Mouse (Mus musculus): ENCODE data around the gene Slc25a5. TPM values are rescaled to one million over a fixed set of nuclear protein-coding genes. Genes with fewer than 3 reads are reported as not detected.
A peak's percentile ranks its signal among the peaks of the same experiment; 100 is the strongest.

The Slc25a5 gene
- polyA plus RNA-seq, 1 experiment from 2014 or later: 481 TPM

GRCm38 (mm10) chrX:36804196-36804595 is 8.7 kb downstream of the Slc25a5 start:
- no peaks in the 10 kb centered on the region for H3K36me3 ChIP-seq
- H3K4me3 ChIP-seq: no peak overlapping the region
- 44% methylated on average over 5 of the region's 5 CpGs for WGBS
- no peak for ATAC-seq (ENCODE audit: insufficient number of reproducible peaks, insufficient read depth, low FRiP score, low TSS enrichment, low read depth)
- no peaks in the 10 kb centered on the region for H3K27me3 ChIP-seq
- H3K4me1 ChIP-seq: no peaks in the 10 kb centered on the region; the same call in 1 of the 2 replicates
- H3K27ac ChIP-seq: no peak overlapping the region
- no peak overlapping the region for H3K4me2 ChIP-seq
- no peak overlapping the region for H3K9ac ChIP-seq
- no peaks in the 10 kb centered on the region for H3K9me3 ChIP-seq

GRCm38 (mm10) chrX:36805466-36806235 is 10.2 kb downstream of the Slc25a5 start:
- no peaks in the 10 kb centered on the region for H3K27me3 ChIP-seq
- no peak overlapping the region for H3K4me3 ChIP-seq
- no peak overlapping the region for H3K9ac ChIP-seq
- no peak for ATAC-seq (ENCODE audit: insufficient number of reproducible peaks, insufficient read depth, low FRiP score, low TSS enrichment, low read depth)
- H3K9me3 ChIP-seq: no peaks in the 10 kb centered on the region
- WGBS: 54% methylated on average over 5 of the region's 5 CpGs
- no peaks in the 10 kb centered on the region; the same call in 1 of the 2 replicates for H3K4me1 ChIP-seq
- H3K36me3 ChIP-seq: no peaks in the 10 kb centered on the region
- H3K27ac ChIP-seq: no peak overlapping the region
- no peak overlapping the region for H3K4me2 ChIP-seq

GRCm38 (mm10) chrX:36807360-36808317 is 12.2 kb downstream of the Slc25a5 start:
- WGBS: 29% methylated on average over 45 of the region's 45 CpGs
- Histone ChIP-seq H3K4me2 (peak overlapping the region; percentile 55), H3K9me3 (no peaks in the 10 kb centered on the region), H3K27ac (peak overlapping the region; percentile 80), H3K36me3 (no peaks in the 10 kb centered on the region), H3K27me3 (no peaks in the 10 kb centered on the region), H3K4me1 (no peaks in the 10 kb centered on the region; the same call in 1 of the 2 replicates), H3K4me3 (peak overlapping the region; percentile 41), H3K9ac (peak overlapping the region; percentile 61)
- peak; percentile 82 for ATAC-seq (ENCODE audit: insufficient number of reproducible peaks, insufficient read depth, low FRiP score, low TSS enrichment, low read depth)

- H3K36me3 ChIP-seq: no peaks in the 10 kb centered on the region
- peak overlapping the region; percentile 80; the same call in 1 of the 2 replicates for H3K27ac ChIP-seq
- H3K4me2 ChIP-seq: peak overlapping the region; percentile 55
- peak overlapping the region; percentile 41 for H3K4me3 ChIP-seq
- no peak overlapping the region for H3K9ac ChIP-seq
- ATAC-seq (ENCODE audit: insufficient number of reproducible peaks, insufficient read depth, low FRiP score, low TSS enrichment, low read depth): no peak
- H3K4me1 ChIP-seq: no peaks in the 10 kb centered on the region; the same call in 1 of the 2 replicates
- H3K27me3 ChIP-seq: no peaks in the 10 kb centered on the region
- no peaks in the 10 kb centered on the region for H3K9me3 ChIP-seq
- WGBS: 69% methylated on average over 6 of the region's 6 CpGs
Measured at GRCm38 (mm10) chrX:36808318-36808683, 12.8 kb downstream of the Slc25a5 start.

GRCm38 (mm10) chrX:36811377-36811776 is 15.9 kb downstream of the Slc25a5 start:
- no peaks in the 10 kb centered on the region; the same call in 1 of the 2 replicates for H3K4me1 ChIP-seq
- no peak overlapping the region for H3K9ac ChIP-seq
- no peaks in the 10 kb centered on the region for H3K9me3 ChIP-seq
- no peak for ATAC-seq (ENCODE audit: insufficient number of reproducible peaks, insufficient read depth, low FRiP score, low TSS enrichment, low read depth)
- H3K27ac ChIP-seq: no peak overlapping the region
- no peak overlapping the region for H3K4me2 ChIP-seq
- no peaks in the 10 kb centered on the region for H3K36me3 ChIP-seq
- H3K4me3 ChIP-seq: no peak overlapping the region
- H3K27me3 ChIP-seq: no peaks in the 10 kb centered on the region
- 51% methylated on average over 5 of the region's 5 CpGs for WGBS

GRCm38 (mm10) chrX:36814161-36814836 is 18.8 kb downstream of the Slc25a5 start:
- Histone ChIP-seq H3K4me1 (no peaks in the 10 kb centered on the region), H3K36me3 (no peaks in the 10 kb centered on the region), H3K27me3 (no peaks in the 10 kb centered on the region), H3K9ac (no peak overlapping the region), H3K27ac (no peak overlapping the region), H3K4me3 (no peak overlapping the region), H3K4me2 (no peak overlapping the region), H3K9me3 (no peaks in the 10 kb centered on the region)
- 79% methylated on average over 8 of the region's 8 CpGs for WGBS
- no peak for ATAC-seq (ENCODE audit: insufficient number of reproducible peaks, insufficient read depth, low FRiP score, low TSS enrichment, low read depth)

- no peak overlapping the region for H3K27ac ChIP-seq
- no peaks in the 10 kb centered on the region for H3K4me1 ChIP-seq
- H3K36me3 ChIP-seq: no peaks in the 10 kb centered on the region
- H3K9ac ChIP-seq: no peak overlapping the region
- H3K9me3 ChIP-seq: no peaks in the 10 kb centered on the region
- 75% methylated on average over 4 of the region's 4 CpGs for WGBS
- H3K4me2 ChIP-seq: no peak overlapping the region
- H3K4me3 ChIP-seq: no peak overlapping the region
- no peak for ATAC-seq (ENCODE audit: insufficient number of reproducible peaks, insufficient read depth, low FRiP score, low TSS enrichment, low read depth)
- H3K27me3 ChIP-seq: no peaks in the 10 kb centered on the region
Measured at GRCm38 (mm10) chrX:36815022-36815421, 19.6 kb downstream of the Slc25a5 start.

GRCm38 (mm10) chrX:36815439-36815838 is 20.0 kb downstream of the Slc25a5 start:
- H3K9ac ChIP-seq: no peak overlapping the region
- no peak overlapping the region for H3K4me2 ChIP-seq
- H3K9me3 ChIP-seq: no peaks in the 10 kb centered on the region
- WGBS: 77% methylated on average over 4 of the region's 4 CpGs
- H3K4me1 ChIP-seq: no peaks in the 10 kb centered on the region
- no peaks in the 10 kb centered on the region for H3K27me3 ChIP-seq
- no peak for ATAC-seq (ENCODE audit: insufficient number of reproducible peaks, insufficient read depth, low FRiP score, low TSS enrichment, low read depth)
- H3K4me3 ChIP-seq: no peak overlapping the region
- no peaks in the 10 kb centered on the region for H3K36me3 ChIP-seq
- no peak overlapping the region for H3K27ac ChIP-seq

GRCm38 (mm10) chrX:36816368-36816899 is 21.0 kb downstream of the Slc25a5 start:
- 36% methylated on average over 8 of the region's 8 CpGs for WGBS
- Histone ChIP-seq H3K27me3 (no peaks in the 10 kb centered on the region), H3K9ac (no peak overlapping the region), H3K36me3 (no peaks in the 10 kb centered on the region), H3K4me3 (peak overlapping the region; percentile 21), H3K4me1 (no peaks in the 10 kb centered on the region), H3K9me3 (no peaks in the 10 kb centered on the region), H3K27ac (no peak overlapping the region), H3K4me2 (peak overlapping the region; percentile 55)
- no peak for ATAC-seq (ENCODE audit: insufficient number of reproducible peaks, insufficient read depth, low FRiP score, low TSS enrichment, low read depth)

GRCm38 (mm10) chrX:36816953-36817441 is 21.5 kb downstream of the Slc25a5 start:
- H3K4me3 ChIP-seq: peak overlapping the region; percentile 21
- no peaks in the 10 kb centered on the region for H3K4me1 ChIP-seq
- WGBS: 15% methylated on average over 10 of the region's 10 CpGs
- ATAC-seq (ENCODE audit: insufficient number of reproducible peaks, insufficient read depth, low FRiP score, low TSS enrichment, low read depth): peak; percentile 75
- no peaks in the 10 kb centered on the region for H3K9me3 ChIP-seq
- H3K27me3 ChIP-seq: no peaks in the 10 kb centered on the region
- no peaks in the 10 kb centered on the region for H3K36me3 ChIP-seq
- peak overlapping the region; percentile 55 for H3K4me2 ChIP-seq
- 0 out of 2 replicates have a peak overlapping the region, but pooled peaks have one; percentile 44 for H3K9ac ChIP-seq
- peak overlapping the region; percentile 55; the same call in 1 of the 2 replicates for H3K27ac ChIP-seq

GRCm38 (mm10) chrX:36819575-36819974 is 24.1 kb downstream of the Slc25a5 start:
- Histone ChIP-seq H3K4me2 (no peak overlapping the region), H3K4me1 (no peaks in the 10 kb centered on the region), H3K36me3 (no peaks in the 10 kb centered on the region), H3K9ac (no peak overlapping the region), H3K4me3 (no peak overlapping the region), H3K27me3 (no peaks in the 10 kb centered on the region), H3K27ac (no peak overlapping the region), H3K9me3 (no peaks in the 10 kb centered on the region)
- 57% methylated on average over 4 of the region's 4 CpGs for WGBS
- no peak for ATAC-seq (ENCODE audit: insufficient number of reproducible peaks, insufficient read depth, low FRiP score, low TSS enrichment, low read depth)
